Mouse (Mus musculus) testis, adult 2 months (tissue): ENCODE measurements around the gene Strn4. TPM values are rescaled to one million over a fixed set of nuclear protein-coding genes. Genes with fewer than 3 reads are reported as not detected.

Experiments
- H3K27ac ChIP-seq: fragments of 200-500 bp; 2 replicates; pipeline ENCODE4 v1.5.1; 2012; ENCODE audit warnings: low read depth, low read length; ENCODE audit not compliant: control insufficient read depth, insufficient read depth
- H3K27me3 ChIP-seq: fragments of 200-500 bp; 2 replicates; pipeline ENCODE4 v1.6.1; 2012; ENCODE audit warnings: mild to moderate bottlenecking, low read length, moderate library complexity; ENCODE audit not compliant: control insufficient read depth, insufficient read depth
- H3K36me3 ChIP-seq: fragments of 200-500 bp; 2 replicates; pipeline ENCODE4 v1.6.1; 2012; ENCODE audit warnings: mild to moderate bottlenecking, low read length; ENCODE audit not compliant: control insufficient read depth, insufficient read depth
- H3K4me1 ChIP-seq: fragments of 200-500 bp; 2 replicates; pipeline ENCODE4 v1.6.1; 2012; ENCODE audit warnings: low read length; ENCODE audit not compliant: control insufficient read depth, insufficient read depth
- H3K4me3 ChIP-seq: fragments of 200-500 bp; 2 replicates; pipeline ENCODE4 v1.5.1; 2012; ENCODE audit warnings: low read depth, mild to moderate bottlenecking, low read length, moderate library complexity, mixed read lengths; ENCODE audit not compliant: control insufficient read depth
- CTCF ChIP-seq: fragments of 200-500 bp; IDR thresholded peaks from 2 replicates; pipeline ENCODE4 v1.5.1; 2012; ENCODE audit warnings: low read depth, mild to moderate bottlenecking, inconsistent platforms, low read length, moderate library complexity; ENCODE audit not compliant: control insufficient read depth, insufficient read depth, insufficient replicate concordance
- POLR2A ChIP-seq: fragments of 200-500 bp; IDR thresholded peaks from 2 replicates; pipeline ENCODE4 v1.6.1; 2012; ENCODE audit warnings: low read depth, mild to moderate bottlenecking, inconsistent platforms, low read length, moderate library complexity; ENCODE audit not compliant: control insufficient read depth
- polyA plus RNA-seq: library from polyadenylated mRNA; depleted of rRNA; stranded (reverse); fragments of >200 nt; gene quantifications from 2 replicates; pipeline ENCODE4 v1.2.3, GENCODE M21; 2012

Gene Strn4
- polyA plus RNA-seq, 1 experiment: 130 TPM

DNA sequence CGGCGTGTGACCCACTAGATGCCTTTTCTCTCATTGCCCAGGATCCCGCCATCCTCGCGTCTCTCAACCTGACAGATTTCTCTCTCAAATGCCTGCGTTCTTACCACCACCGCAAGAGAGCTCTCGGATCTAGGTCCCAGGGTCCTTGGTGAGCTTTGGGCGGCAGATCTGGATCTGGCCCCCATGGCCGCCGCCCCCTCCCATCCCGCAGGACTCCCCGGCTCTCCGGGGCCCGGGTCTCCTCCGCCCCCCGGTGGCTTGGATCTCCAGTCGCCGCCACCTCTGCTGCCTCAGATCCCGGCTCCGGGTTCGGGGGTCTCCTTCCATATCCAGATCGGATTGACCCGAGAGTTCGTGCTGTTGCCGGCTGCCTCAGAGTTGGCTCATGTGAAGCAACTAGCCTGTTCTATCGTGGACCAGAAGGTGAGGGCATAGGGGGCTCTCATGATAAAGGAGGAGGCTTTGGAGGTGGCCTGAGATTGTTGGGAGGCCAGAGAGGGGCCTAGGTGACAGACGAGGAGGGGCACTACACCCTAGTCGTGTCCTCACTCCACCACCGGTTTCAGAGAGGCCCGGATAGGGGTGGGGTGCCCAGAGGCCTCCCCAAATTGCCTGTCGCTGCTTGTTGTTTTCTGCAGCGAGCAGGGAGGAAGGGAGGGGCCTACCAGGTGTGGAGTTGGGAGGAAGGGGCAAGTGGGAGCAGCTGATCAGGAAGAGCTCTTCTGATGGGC lies 27.9 kb downstream of the Strn4 start:
- H3K4me3 ChIP-seq: peak overlapping the region; percentile 84

DNA sequence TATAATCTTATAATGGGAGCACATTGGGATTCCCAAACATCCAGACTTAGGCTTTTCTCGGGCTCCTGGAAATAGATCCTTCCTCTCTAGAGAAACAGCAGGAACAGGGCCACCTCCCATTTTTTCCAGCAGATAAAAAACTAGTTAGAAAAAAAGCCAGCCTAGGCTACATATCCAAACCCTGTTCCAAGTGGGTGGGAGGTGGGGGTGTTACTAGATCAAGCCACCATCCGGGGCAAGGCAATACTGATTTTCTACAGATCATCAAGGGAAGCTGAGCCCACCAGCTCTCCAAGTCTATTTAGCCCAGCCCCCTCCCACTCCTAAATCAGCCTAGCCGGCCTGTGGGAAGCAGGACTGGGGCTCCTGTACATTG lies 29.0 kb downstream of the Strn4 start:
- Histone ChIP-seq H3K36me3 (peaks cover under 1% of the 10 kb centered on the region; the same call in 1 of the 2 replicates), H3K4me1 (peaks cover 51% of the 10 kb centered on the region), H3K27ac (no peak overlapping the region), H3K4me3 (no peak overlapping the region), H3K27me3 (no peaks in the 10 kb centered on the region)
- TF ChIP-seq CTCF (no peak), POLR2A (no peak)

More for the DNA sequence above, 27.9 kb downstream of the Strn4 start:
- Histone ChIP-seq H3K4me1 (peaks cover 47% of the 10 kb centered on the region), H3K27me3 (no peaks in the 10 kb centered on the region), H3K27ac (no peak overlapping the region), H3K36me3 (peaks cover 2% of the 10 kb centered on the region; the same call in 1 of the 2 replicates)
- TF ChIP-seq POLR2A (no peak), CTCF (no peak)

DNA sequence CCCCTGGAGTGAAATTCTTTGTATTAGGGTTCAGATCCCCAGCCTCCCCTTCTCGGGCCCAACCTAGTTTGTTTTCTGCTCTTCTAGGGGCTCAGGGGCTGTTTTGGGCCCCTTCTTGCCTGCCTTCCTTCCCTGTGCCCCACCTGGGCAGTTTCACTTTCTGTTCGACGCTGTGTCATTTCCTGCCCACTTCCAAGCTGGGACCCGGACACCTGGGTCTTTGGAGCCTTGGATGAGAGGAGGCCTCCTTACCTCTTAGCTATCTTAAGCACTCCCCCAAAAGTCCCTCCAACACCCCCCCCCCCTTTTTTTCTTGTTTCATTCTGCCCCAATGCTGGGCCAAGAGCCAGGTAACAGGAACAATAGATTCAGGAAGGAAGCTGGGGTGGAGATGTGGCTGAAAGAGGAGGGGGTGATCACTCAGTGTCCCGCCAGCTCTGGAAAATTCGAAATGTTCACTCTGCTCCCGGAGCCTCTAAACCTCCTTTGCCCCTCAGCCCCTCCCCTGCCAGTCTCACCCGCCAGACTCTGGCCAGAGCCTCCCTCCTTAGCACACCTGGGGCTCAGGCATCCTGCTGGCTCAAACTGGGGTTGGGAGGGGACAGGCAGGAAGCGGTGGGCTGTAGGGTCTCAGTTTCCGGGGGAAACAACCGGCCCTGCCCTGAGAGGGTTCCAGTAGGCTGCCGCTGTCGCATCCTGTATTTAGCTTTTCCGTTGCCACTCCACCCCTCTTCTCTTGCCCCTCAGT lies 29.6 kb downstream of the Strn4 start:
- Histone ChIP-seq H3K27ac (no peak overlapping the region), H3K4me1 (peaks cover 51% of the 10 kb centered on the region), H3K4me3 (peak overlapping the region; percentile 38), H3K36me3 (no peaks in the 10 kb centered on the region), H3K27me3 (no peaks in the 10 kb centered on the region)
- TF ChIP-seq CTCF (no peak), POLR2A (no peak)

DNA sequence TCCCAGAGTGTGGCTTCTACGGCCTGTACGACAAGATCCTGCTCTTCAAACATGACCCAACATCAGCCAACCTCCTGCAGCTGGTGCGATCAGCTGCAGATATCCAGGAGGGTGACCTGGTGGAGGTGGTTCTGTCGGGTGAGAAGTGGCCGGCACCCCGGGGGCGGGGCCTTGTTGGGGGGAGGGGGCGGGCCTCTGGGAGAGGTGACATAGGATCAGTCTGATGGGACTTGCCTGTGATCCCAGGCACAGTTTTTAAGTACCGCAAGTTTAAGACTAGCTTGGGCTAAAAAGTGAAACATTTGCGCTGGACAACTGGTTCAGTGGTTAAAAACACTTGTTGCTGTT lies 30.1 kb downstream of the Strn4 start:
- Histone ChIP-seq H3K27ac (no peak overlapping the region), H3K36me3 (no peaks in the 10 kb centered on the region)

DNA sequence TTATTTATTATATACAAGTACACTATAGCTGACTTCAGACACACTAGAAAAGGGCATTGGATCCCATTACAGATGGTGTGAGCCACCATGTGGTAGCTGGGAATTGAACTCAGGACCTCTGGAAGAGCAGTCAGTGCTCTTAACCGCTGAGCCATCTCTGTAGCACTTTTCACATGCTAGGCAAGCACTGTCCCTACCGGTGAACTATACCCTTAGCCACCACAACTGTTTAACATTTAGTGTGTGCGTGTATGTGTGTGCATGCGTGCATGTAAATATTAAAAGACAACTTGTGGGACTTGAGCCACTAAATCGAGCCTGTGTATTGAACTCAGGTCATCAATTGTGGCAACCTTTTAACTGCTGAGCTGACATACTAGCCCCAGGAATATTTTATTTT lies 31.1 kb downstream of the Strn4 start:
- Histone ChIP-seq H3K4me1 (peaks cover 44% of the 10 kb centered on the region), H3K36me3 (no peaks in the 10 kb centered on the region), H3K27me3 (no peaks in the 10 kb centered on the region), H3K27ac (no peak overlapping the region), H3K4me3 (no peak overlapping the region)
- no peak for TF ChIP-seq CTCF
- no peak for TF ChIP-seq POLR2A

More for the DNA sequence above, 30.1 kb downstream of the Strn4 start:
- Histone ChIP-seq H3K27me3 (no peaks in the 10 kb centered on the region), H3K4me3 (peak overlapping the region; percentile 38), H3K4me1 (peaks cover 51% of the 10 kb centered on the region)
- TF ChIP-seq CTCF (no peak), POLR2A (no peak)

DNA sequence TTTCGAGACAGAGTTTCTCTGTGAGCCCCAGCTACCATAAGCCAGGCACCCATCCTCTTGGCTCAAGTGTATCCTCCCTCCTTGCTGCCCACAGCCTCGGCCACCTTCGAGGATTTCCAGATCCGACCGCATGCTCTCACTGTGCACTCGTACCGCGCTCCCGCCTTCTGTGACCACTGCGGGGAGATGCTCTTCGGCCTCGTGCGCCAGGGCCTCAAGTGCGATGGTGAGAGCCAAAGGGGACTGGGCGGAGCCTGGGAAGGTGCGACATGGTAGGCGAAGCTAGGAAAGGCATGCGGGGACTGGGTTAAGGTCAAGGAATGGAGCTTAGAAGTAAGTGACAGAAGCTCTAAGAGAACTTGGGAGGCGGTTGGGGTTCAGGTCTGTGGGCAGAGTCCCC lies 31.8 kb downstream of the Strn4 start:
- Histone ChIP-seq H3K27ac (no peak overlapping the region), H3K36me3 (no peaks in the 10 kb centered on the region), H3K4me1 (peaks cover 38% of the 10 kb centered on the region), H3K27me3 (no peaks in the 10 kb centered on the region), H3K4me3 (no peak overlapping the region)
- TF ChIP-seq CTCF: no peak
- no peak for TF ChIP-seq POLR2A

DNA sequence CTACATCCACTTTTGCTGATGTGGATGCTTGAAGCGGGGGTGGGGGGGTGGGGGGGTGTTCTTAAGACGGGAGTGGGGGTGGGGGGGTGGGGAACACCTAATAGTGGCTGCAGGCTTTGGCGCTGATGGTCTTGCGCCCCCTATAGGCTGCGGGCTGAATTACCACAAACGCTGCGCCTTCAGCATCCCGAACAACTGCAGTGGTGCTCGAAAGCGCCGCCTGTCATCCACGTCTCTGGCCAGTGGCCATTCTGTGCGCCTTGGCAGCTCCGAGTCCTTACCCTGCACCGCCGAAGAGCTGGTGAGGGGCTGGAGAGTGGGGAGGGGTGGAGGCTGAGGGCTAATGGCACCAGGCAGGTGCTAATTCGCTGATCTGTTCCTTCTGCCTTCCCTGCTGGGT lies 32.9 kb downstream of the Strn4 start:
- Histone ChIP-seq H3K36me3 (no peaks in the 10 kb centered on the region), H3K4me3 (peak overlapping the region; percentile 58), H3K27me3 (no peaks in the 10 kb centered on the region)

More for the DNA sequence above, 32.9 kb downstream of the Strn4 start:
- TF ChIP-seq CTCF (peak; percentile 74; the same call in 1 of the 2 replicates), POLR2A (no peak)
- H3K27ac ChIP-seq: no peak overlapping the region
- H3K4me1 ChIP-seq: peaks cover 33% of the 10 kb centered on the region
